Mouse (Mus musculus) intestine, embryonic 16.5 days (tissue): ENCODE results near the gene Ccdc117. TPM values are rescaled to one million over a fixed set of nuclear protein-coding genes. Genes with fewer than 3 reads are reported as not detected.
"Not testable (repeated sequence)": the region's sequence is repeated elsewhere in the genome, so short reads cannot be mapped to it uniquely, and the experiment has no call there.

ENCODE experiments used
- ATAC-seq: fragments of 200-750 bp; cut with Nextera tagmentation; 2 replicates; pipeline ENCODE4 v1.8.0; 2017; ENCODE audit warnings: moderate TSS enrichment, moderate library complexity
- H3K27ac ChIP-seq: fragments of 300-500 bp; sonication (generic); 2 replicates; pipeline ENCODE4 v1.5.1; 2014; ENCODE audit warnings: mild to moderate bottlenecking, low read length
- H3K27me3 ChIP-seq: fragments of 300-500 bp; sonication (generic); replicated peaks from 2 replicates; pipeline ENCODE4 v1.6.1; 2014; ENCODE audit warnings: low read length, control low read depth, mixed read lengths; ENCODE audit not compliant: control insufficient read depth, insufficient read depth
- H3K36me3 ChIP-seq: fragments of 300-500 bp; sonication (generic); 2 replicates; pipeline ENCODE4 v1.6.1; 2014; ENCODE audit warnings: low read length, control low read depth; ENCODE audit not compliant: control insufficient read depth, insufficient read depth
- H3K4me1 ChIP-seq: fragments of 300-500 bp; sonication (generic); 2 replicates; pipeline ENCODE4 v1.6.1; 2014; ENCODE audit warnings: low read length, control low read depth, mixed read lengths; ENCODE audit not compliant: control insufficient read depth, insufficient read depth
- H3K4me2 ChIP-seq: fragments of 300-500 bp; sonication (generic); 2 replicates; pipeline ENCODE4 v1.6.1; 2014; ENCODE audit warnings: low read depth, low read length, control low read depth
- H3K4me3 ChIP-seq: fragments of 300-500 bp; sonication (generic); 2 replicates; pipeline ENCODE4 v1.5.1; 2014; ENCODE audit warnings: mild to moderate bottlenecking, low read length
- H3K9ac ChIP-seq: fragments of 300-500 bp; sonication (generic); 2 replicates; pipeline ENCODE4 v1.6.1; 2014; ENCODE audit warnings: low read depth, low read length
- H3K9me3 ChIP-seq: fragments of 300-500 bp; sonication (generic); 2 replicates; pipeline ENCODE4 v1.6.1; 2016; ENCODE audit warnings: low read length, control low read depth; ENCODE audit not compliant: control insufficient read depth
- WGBS: fragments of 180-500 bp; shearing (Covaris S2); extraction: QIAGEN DNeasy Blood & Tissue Kit; methylation state at CpG from one replicate; pipeline ENCODE4 v1.1.7; 2014; 5-methylcytosine and 5-hydroxymethylcytosine counted together
- polyA plus RNA-seq: library from polyadenylated mRNA; unstranded; fragments of >200 nt; fragmentation: Nextera tagmentation; extraction: Ambion mirVana; gene quantifications from 2 replicates; pipeline ENCODE4 v1.2.1, GENCODE M21; 2015

Ccdc117 gene
- polyA plus RNA-seq, 1 experiment from 2014 or later = 11.1 TPM

DNA sequence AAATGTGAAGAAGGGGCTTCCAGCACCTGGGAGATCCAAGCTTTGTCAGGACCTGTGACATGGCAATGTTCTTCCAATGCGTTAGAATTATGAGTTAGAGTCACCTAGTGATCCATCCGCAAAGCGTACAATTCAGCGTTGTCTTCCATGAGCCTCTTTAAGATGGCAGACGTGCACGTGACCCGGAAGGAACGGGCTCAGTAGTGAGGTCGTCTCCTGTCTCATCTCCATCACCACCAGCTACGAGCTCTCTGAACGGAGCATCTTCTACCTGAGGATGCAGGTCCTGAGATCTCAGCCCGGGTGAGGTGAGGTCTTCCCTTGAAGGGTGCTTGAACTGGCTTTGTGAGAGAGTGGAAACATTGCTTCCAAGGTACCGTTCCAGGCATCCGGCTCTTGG, 25.4 kb downstream of the Ccdc117 start:
- H3K27me3 ChIP-seq = no peaks in the 10 kb centered on the region
- WGBS = 93% methylated on average over 14 of the region's 14 CpGs
- H3K9me3 ChIP-seq = no peaks in the 10 kb centered on the region
- no peak overlapping the region for H3K4me2 ChIP-seq
- ATAC-seq = no peak
- H3K9ac ChIP-seq = no peak overlapping the region
- H3K27ac ChIP-seq = no peak overlapping the region
- peaks cover 4% of the 10 kb centered on the region; the same call in 1 of the 2 replicates for H3K4me1 ChIP-seq
- H3K4me3 ChIP-seq = no peak overlapping the region
- no peaks in the 10 kb centered on the region for H3K36me3 ChIP-seq

DNA sequence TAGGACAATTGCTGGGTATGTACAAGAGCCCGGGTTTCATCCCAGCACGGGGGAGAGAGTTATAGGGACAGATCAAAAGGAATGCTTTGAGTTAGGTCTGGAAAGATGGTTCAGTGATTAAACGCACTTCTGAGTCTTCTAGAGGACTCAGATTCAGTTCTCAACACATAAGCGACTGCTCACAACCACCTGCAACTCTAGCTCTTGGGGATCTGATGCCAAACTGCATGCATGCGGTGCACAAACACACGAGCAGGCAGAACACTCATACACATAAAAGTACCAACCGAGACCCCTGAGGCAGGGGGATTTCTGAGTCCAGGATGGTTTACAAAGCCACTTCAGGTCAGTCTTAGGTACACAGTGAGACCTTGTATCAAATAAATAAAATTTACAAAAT, 25.8 kb downstream of the Ccdc117 start:
- Histone ChIP-seq H3K27ac (no peak overlapping the region), H3K9me3 (no peaks in the 10 kb centered on the region), H3K4me2 (no peak overlapping the region), H3K4me1 (peaks cover 4% of the 10 kb centered on the region; the same call in 1 of the 2 replicates), H3K36me3 (no peaks in the 10 kb centered on the region), H3K27me3 (no peaks in the 10 kb centered on the region), H3K4me3 (no peak overlapping the region), H3K9ac (no peak overlapping the region)
- ATAC-seq = no peak
- WGBS = 78% methylated on average over 7 of the region's 7 CpGs

DNA sequence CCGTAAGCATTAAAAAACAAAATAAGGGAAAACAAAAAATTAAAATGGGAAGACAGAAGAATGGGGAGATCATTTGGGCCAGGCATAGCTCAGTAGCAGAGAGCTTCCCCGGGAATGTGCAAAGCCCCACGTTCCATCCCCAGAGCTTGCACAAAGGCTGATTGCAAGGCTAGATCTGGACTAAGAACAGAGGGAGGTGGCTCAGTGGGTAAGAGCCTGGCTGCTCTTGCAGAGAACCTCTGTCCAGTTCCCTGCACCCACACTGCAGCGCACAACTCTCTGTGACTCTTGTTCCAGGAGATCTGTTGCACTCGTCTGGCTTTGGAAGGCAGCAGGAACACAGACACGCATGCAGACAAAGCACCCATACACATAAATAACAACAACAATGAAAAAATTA, 26.3 kb downstream of the Ccdc117 start:
- H3K4me2 ChIP-seq = no peak overlapping the region
- H3K9me3 ChIP-seq = no peaks in the 10 kb centered on the region
- H3K27me3 ChIP-seq = no peaks in the 10 kb centered on the region
- ATAC-seq = no peak
- no peak overlapping the region for H3K9ac ChIP-seq
- H3K4me1 ChIP-seq = peaks cover 4% of the 10 kb centered on the region; the same call in 1 of the 2 replicates
- no peak overlapping the region for H3K4me3 ChIP-seq
- H3K36me3 ChIP-seq = no peaks in the 10 kb centered on the region
- H3K27ac ChIP-seq = no peak overlapping the region
- 80% methylated on average over 6 of the region's 6 CpGs for WGBS

DNA sequence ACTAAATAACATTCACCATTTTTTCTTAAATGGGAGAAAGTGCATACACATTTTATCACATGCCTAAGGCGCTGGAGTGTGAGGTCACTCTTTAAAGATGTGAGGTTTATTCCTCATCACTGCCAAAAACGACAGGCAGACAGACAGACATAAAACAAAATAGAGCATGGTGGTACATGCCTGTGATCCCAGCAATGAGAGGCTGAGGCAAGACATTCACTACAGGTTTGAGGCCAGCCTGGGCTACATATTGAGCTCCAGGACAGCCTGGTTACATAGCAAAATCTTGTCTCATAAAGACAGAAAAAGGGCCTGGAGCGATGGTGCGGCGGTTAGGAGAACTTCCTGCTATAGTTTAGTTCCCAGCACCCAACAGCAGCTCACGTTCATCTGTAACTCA, 26.8 kb downstream of the Ccdc117 start:
- Histone ChIP-seq H3K36me3 (no peaks in the 10 kb centered on the region), H3K4me2 (no peak overlapping the region), H3K9me3 (no peaks in the 10 kb centered on the region), H3K4me1 (peaks cover 4% of the 10 kb centered on the region; the same call in 1 of the 2 replicates), H3K9ac (no peak overlapping the region), H3K27me3 (no peaks in the 10 kb centered on the region), H3K27ac (no peak overlapping the region), H3K4me3 (no peak overlapping the region)
- ATAC-seq = no peak
- WGBS = 84% methylated on average over 6 of the region's 6 CpGs

DNA sequence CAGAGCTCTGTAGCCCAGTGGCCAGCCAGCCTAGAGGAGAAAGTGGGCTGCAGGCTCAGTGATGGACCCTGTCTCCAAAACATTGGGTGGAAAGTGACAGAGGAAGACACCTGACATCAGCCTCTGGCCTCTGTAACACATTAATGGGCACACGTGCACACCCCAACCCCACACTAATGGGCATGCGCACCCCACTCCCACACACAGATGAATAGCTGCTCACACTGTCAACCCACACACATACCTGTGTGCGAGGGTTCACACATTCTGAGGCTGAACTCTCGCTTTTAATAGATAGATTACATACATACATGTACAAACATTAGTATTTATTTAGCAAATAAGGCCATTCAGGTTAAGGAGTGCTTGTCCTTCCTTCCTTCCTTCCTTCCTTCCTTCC, 27.9 kb downstream of the Ccdc117 start:
- WGBS = 85% methylated on average over 4 of the region's 4 CpGs
- no peak for ATAC-seq
- Histone ChIP-seq H3K4me1 (no peaks in the 10 kb centered on the region), H3K4me3 (no peak overlapping the region), H3K27ac (no peak overlapping the region), H3K9me3 (no peaks in the 10 kb centered on the region), H3K36me3 (no peaks in the 10 kb centered on the region), H3K9ac (no peak overlapping the region), H3K4me2 (no peak overlapping the region), H3K27me3 (no peaks in the 10 kb centered on the region)

DNA sequence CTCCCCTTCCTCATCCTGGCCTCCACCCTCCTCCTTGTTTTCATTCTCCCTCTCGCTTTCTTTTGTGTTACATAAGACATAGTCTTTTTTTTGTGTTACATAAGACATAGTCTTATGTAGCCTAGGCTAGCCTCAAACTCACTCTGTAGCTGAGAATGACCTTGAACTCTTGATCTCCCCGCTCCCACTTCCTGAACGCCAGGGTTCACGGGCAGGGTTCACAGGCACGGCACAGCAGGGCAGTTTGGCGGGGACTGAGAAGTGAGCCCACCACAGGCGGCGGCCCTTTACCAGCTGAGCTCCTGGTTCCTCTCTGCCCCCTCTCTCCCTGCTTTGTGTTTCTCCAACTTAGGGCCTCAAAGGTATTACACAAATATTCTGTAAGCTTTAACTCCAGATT, 29.0 kb downstream of the Ccdc117 start:
- no peak overlapping the region for H3K4me3 ChIP-seq
- H3K27me3 ChIP-seq = no peaks in the 10 kb centered on the region
- no peak overlapping the region for H3K4me2 ChIP-seq
- no peak overlapping the region for H3K27ac ChIP-seq
- no peaks in the 10 kb centered on the region for H3K36me3 ChIP-seq
- ATAC-seq = no peak
- 73% methylated on average over 8 of the region's 8 CpGs for WGBS
- H3K4me1 ChIP-seq = no peaks in the 10 kb centered on the region
- no peaks in the 10 kb centered on the region for H3K9me3 ChIP-seq
- H3K9ac ChIP-seq = no peak overlapping the region

DNA sequence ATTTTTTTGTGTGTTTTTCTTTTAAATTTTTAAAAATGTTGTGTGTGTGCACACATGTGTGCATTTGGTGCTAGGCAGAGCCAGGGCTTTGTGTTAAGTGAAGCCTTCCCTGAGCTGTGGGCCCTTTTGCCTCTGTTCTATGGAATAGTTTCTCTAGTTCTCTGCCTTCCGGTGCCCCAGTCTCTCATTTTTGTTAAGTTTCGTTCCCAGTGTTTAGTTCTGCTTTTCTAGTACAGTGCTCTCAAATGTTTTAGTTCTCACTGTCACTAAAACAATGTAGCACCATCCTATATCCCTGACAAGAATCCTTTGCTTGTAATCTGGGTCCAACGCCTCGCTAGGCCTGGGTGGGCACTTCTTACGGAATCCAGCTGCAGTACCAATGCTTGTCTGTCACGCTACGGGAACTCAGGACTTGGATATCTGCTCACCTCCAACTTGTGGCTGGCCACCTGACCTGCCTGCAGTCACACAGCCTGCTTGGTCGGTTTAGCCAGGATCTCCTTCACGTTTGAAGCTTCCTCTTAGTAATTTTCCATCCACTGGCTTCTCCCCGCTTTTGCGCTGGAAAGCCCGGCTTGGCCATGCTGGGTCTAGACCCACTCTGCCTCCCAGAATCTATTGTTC, 29.8 kb downstream of the Ccdc117 start:
- 79% methylated on average over 12 of the region's 12 CpGs for WGBS
- Histone ChIP-seq H3K9ac (no peak overlapping the region), H3K4me1 (no peaks in the 10 kb centered on the region), H3K36me3 (no peaks in the 10 kb centered on the region), H3K4me3 (no peak overlapping the region), H3K27ac (no peak overlapping the region), H3K9me3 (no peaks in the 10 kb centered on the region), H3K27me3 (no peaks in the 10 kb centered on the region), H3K4me2 (no peak overlapping the region)
- no peak for ATAC-seq

DNA sequence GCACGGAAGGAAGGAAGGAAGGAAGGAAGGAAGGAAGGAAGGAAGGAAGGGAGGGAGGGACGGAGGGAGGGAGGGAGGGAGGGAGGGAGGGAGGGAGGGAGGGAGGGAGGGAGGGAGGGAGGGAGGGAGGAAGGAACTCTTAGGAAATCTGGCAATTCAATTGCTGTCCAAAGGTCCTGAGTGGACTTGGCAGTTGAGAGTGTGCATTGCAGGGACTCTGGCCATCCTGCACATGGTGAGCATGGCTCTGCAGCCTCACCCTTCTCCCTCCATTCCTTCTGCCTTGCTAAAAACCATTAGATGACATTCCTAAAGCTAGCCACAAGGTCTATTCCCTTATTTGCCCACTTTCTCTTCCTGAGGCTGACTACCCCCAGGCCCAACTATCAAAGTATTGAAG, 31.3 kb downstream of the Ccdc117 start:
- H3K9me3 ChIP-seq, H3K4me2 ChIP-seq, H3K36me3 ChIP-seq, ATAC-seq, H3K4me1 ChIP-seq, H3K27ac ChIP-seq, H3K9ac ChIP-seq, H3K27me3 ChIP-seq, H3K4me3 ChIP-seq: not testable (repeated sequence)
- WGBS = 86% methylated on average over 1 of the region's 2 CpGs

DNA sequence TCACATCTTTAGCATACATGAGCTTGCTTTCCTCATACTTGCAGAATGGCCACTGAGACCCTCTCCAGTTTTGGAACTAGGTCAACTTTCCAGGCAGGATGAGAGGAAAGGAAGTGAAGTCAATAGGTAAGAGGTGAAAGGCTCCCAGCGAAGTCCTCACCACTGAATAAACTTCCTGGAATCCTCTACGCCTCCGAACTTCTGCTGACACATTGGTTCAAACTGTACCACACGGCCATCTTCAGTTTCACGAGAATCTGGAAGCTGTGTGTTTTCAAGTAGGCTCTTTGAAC, 31.9 kb downstream of the Ccdc117 start:
- no peak for ATAC-seq
- H3K27ac ChIP-seq = peak overlapping the region; percentile 45; the same call in 1 of the 2 replicates

More for the DNA sequence above, 31.9 kb downstream of the Ccdc117 start:
- no peaks in the 10 kb centered on the region for H3K36me3 ChIP-seq
- no peaks in the 10 kb centered on the region for H3K9me3 ChIP-seq
- H3K27me3 ChIP-seq = no peaks in the 10 kb centered on the region
- H3K4me1 ChIP-seq = no peaks in the 10 kb centered on the region
- no peak overlapping the region for H3K9ac ChIP-seq
- no peak overlapping the region for H3K4me3 ChIP-seq
- H3K4me2 ChIP-seq = no peak overlapping the region
- 65% methylated on average over 5 of the region's 5 CpGs for WGBS
